In genomic region chr1:80018391-80019065, GRCm38 (mm10) we compare ENCODE assay signal across 8 mouse cellular contexts.
DNase-seq lines count a peak whose midpoint lies in the region; ATAC-seq lines count a peak whose summit lies in the region.
"Had no signal": no experiment of that assay in that cellular context is flagged by ENCODE, and none has a peak within 500 bp of the region (broad histone marks: within the 10 kb centered on the region; RNA-seq: fewer than 3 reads in every experiment).

No protein-coding gene starts in this region.

- ATAC-seq in lung, embryonic 15.5 days (ENCODE audit: borderline replicate concordance, extremely low read depth, low FRiP score, low TSS enrichment): peak; percentile 53; the same call in 1 of the 2 replicates

- no peaks in the 10 kb centered on the region for H3K36me3 ChIP-seq in lung, embryonic 15.5 days
- H3K36me3 ChIP-seq: liver, embryonic 15.5 days had no signal

- no peak overlapping the region for H3K4me3 ChIP-seq in lung, embryonic 15.5 days
- H3K4me3 ChIP-seq: liver, embryonic 15.5 days had no signal

- WGBS in lung, embryonic 15.5 days: 53% methylated on average over 11 of the region's 11 CpGs

- no peak overlapping the region for H3K27ac ChIP-seq in lung, embryonic 15.5 days
- H3K27ac ChIP-seq: liver, embryonic 15.5 days had no signal

- H3K4me2 ChIP-seq in lung, embryonic 15.5 days: no peak overlapping the region
- H3K4me2 ChIP-seq: liver, embryonic 15.5 days had no signal

- no peak for DNase-seq in lung, postnatal 25 days (ENCODE audit: low spot score)
- DNase-seq in gastrocnemius, postnatal 4 days (ENCODE audit: low spot score in 2 of 2): peak; percentile 45 to 84
- DNase-seq in kidney, postnatal 10 days: peak; percentile 80
- DNase-seq in testis, postnatal 14 days (ENCODE audit: low spot score): peak; percentile 51
- no peak for DNase-seq in cerebellum, adult 8-10 months
- DNase-seq in thymus, postnatal 0 days (ENCODE audit: low spot score): no peak

- H3K9ac ChIP-seq in lung, embryonic 15.5 days: no peak overlapping the region
- H3K9ac ChIP-seq: liver, embryonic 15.5 days had no signal

- peaks cover 9% of the 10 kb centered on the region for H3K4me1 ChIP-seq in lung, embryonic 15.5 days
- H3K4me1 ChIP-seq: liver, embryonic 15.5 days had no signal

- no peaks in the 10 kb centered on the region for H3K27me3 ChIP-seq in lung, embryonic 15.5 days

- H3K9me3 ChIP-seq in lung, embryonic 15.5 days: no peaks in the 10 kb centered on the region
- H3K9me3 ChIP-seq: liver, embryonic 15.5 days had no signal

Comparison
In these comparisons a context has a peak if more than half of its experiments do, and no peak if none do; other contexts are left out.
1. DNase-seq: peak in gastrocnemius, postnatal 4 days (2 of 2), kidney, postnatal 10 days (single experiment) and testis, postnatal 14 days (single experiment); none in lung, postnatal 25 days (single experiment), cerebellum, adult 8-10 months (single experiment) and thymus, postnatal 0 days (single experiment).